Mouse (Mus musculus) liver, embryonic 12.5 days (tissue): ENCODE measurements around the gene Tas2r143. TPM values are rescaled to one million over a fixed set of nuclear protein-coding genes. Genes with fewer than 3 reads are reported as not detected.
A peak's percentile ranks its signal among the peaks of the same experiment; 100 is the strongest.

Source experiments
- ATAC-seq: fragments of 200-750 bp; cut with Nextera tagmentation; 2 replicates; pipeline ENCODE4 v1.8.0; 2017; ENCODE audit warnings: moderate number of reproducible peaks, mild to moderate bottlenecking, moderate library complexity
- H3K27ac ChIP-seq: fragments of 300-500 bp; sonication (generic); 2 replicates; pipeline ENCODE4 v1.5.1; 2016; ENCODE audit warnings: mild to moderate bottlenecking
- H3K27me3 ChIP-seq: fragments of 300-500 bp; sonication (generic); replicated peaks from 2 replicates; pipeline ENCODE4 v1.6.1; 2016; ENCODE audit warnings: mild to moderate bottlenecking, moderate library complexity
- H3K36me3 ChIP-seq: fragments of 300-500 bp; sonication (generic); 2 replicates; pipeline ENCODE4 v1.6.1; 2016; ENCODE audit warnings: mild to moderate bottlenecking, moderate library complexity
- H3K4me1 ChIP-seq: fragments of 300-500 bp; sonication (generic); 2 replicates; pipeline ENCODE4 v1.6.1; 2016
- H3K4me2 ChIP-seq: fragments of 300-500 bp; sonication (generic); 2 replicates; pipeline ENCODE4 v1.6.1; 2016; ENCODE audit warnings: mild to moderate bottlenecking, moderate library complexity
- H3K4me3 ChIP-seq: fragments of 300-500 bp; sonication (generic); 2 replicates; pipeline ENCODE4 v1.5.1; 2016; ENCODE audit warnings: mild to moderate bottlenecking, moderate library complexity
- H3K9ac ChIP-seq: fragments of 300-500 bp; sonication (generic); 2 replicates; pipeline ENCODE4 v1.6.1; 2016; ENCODE audit warnings: mild to moderate bottlenecking, moderate library complexity
- H3K9me3 ChIP-seq: fragments of 300-500 bp; sonication (generic); replicated peaks from 2 replicates; pipeline ENCODE4 v1.6.1; 2016; ENCODE audit warnings: mild to moderate bottlenecking, moderate library complexity
- WGBS: fragments of 180-500 bp; shearing (Covaris S2); methylation state at CpG from one replicate; pipeline ENCODE4 v1.1.7; 2016; ENCODE audit not compliant: insufficient replicate concordance; 5-methylcytosine and 5-hydroxymethylcytosine counted together
- polyA plus RNA-seq: library from polyadenylated mRNA; unstranded; fragments of >200 nt; fragmentation: Nextera tagmentation; extraction: Ambion mirVana; gene quantifications from 2 replicates; pipeline ENCODE4 v1.2.1, GENCODE M21; 2016

Tas2r143 gene
- polyA plus RNA-seq = not detected in 2 replicates

- Histone ChIP-seq H3K27ac (no peak within 1 kb of the TSS), H3K4me3 (no peak within 1 kb of the TSS), H3K27me3 (no peaks in the 10 kb centered on the region), H3K36me3 (no peaks in the 10 kb centered on the region), H3K4me2 (no peak within 1 kb of the TSS), H3K4me1 (no peaks in the 10 kb centered on the region), H3K9me3 (no peaks in the 10 kb centered on the region), H3K9ac (no peak within 1 kb of the TSS)
- ATAC-seq = no peak
- 74% methylated on average over 1 of the region's 1 CpGs for WGBS
Measured at GRCm38 (mm10) chr6:42399938-42400337, at the start of gene Tas2r143. Gene Tas2r143 (plus strand): TSS chr6:42400238.

- Histone ChIP-seq H3K4me2 (peak overlapping the region; percentile 95), H3K27me3 (no peaks in the 10 kb centered on the region), H3K4me3 (peak overlapping the region; percentile 74), H3K9me3 (no peaks in the 10 kb centered on the region), H3K4me1 (peaks cover 67% of the 10 kb centered on the region), H3K9ac (peak overlapping the region; percentile 76), H3K36me3 (peaks cover 29% of the 10 kb centered on the region), H3K27ac (peak overlapping the region; percentile 86)
- 23% methylated on average over 13 of the region's 13 CpGs for WGBS
- no peak for ATAC-seq
Measured at GRCm38 (mm10) chr6:42350968-42351775, 48.9 kb upstream of the Tas2r143 start.

- no peak for ATAC-seq
- Histone ChIP-seq H3K9ac (peak overlapping the region; percentile 76), H3K4me2 (peak overlapping the region; percentile 95), H3K9me3 (no peaks in the 10 kb centered on the region), H3K27me3 (no peaks in the 10 kb centered on the region), H3K4me1 (peaks cover 67% of the 10 kb centered on the region), H3K27ac (peak overlapping the region; percentile 63), H3K36me3 (peaks cover 36% of the 10 kb centered on the region), H3K4me3 (peak overlapping the region; percentile 74)
- WGBS = 35% methylated on average over 7 of the region's 7 CpGs
Measured at GRCm38 (mm10) chr6:42351776-42352485, 48.1 kb upstream of the Tas2r143 start.

DNA sequence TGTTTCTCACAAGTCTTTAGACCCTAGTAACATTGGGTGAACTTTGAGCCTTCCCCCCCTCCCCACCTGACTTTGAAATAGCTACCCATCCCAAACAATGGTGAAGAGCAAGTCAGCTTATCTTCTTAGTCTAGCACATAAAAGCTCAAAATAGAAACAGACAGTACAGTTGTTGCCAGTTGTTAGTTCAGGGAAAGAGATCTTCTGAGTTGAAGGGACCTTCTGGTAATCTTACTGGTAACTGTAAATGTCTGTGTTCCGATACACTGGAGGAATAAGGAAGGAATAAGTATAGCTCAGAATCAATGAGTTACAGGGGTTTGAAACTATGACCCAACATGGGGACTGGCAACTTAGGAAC lies 47.6 kb upstream of the Tas2r143 start:
- Histone ChIP-seq H3K4me2 (peak overlapping the region; percentile 95), H3K9ac (peak overlapping the region; percentile 76; the same call in 1 of the 2 replicates), H3K4me1 (peaks cover 67% of the 10 kb centered on the region), H3K36me3 (peaks cover 42% of the 10 kb centered on the region), H3K9me3 (no peaks in the 10 kb centered on the region), H3K27me3 (no peaks in the 10 kb centered on the region), H3K4me3 (peak overlapping the region; percentile 74), H3K27ac (peak overlapping the region; percentile 63)
- 34% methylated on average over 1 of the region's 1 CpGs for WGBS
- no peak for ATAC-seq

DNA sequence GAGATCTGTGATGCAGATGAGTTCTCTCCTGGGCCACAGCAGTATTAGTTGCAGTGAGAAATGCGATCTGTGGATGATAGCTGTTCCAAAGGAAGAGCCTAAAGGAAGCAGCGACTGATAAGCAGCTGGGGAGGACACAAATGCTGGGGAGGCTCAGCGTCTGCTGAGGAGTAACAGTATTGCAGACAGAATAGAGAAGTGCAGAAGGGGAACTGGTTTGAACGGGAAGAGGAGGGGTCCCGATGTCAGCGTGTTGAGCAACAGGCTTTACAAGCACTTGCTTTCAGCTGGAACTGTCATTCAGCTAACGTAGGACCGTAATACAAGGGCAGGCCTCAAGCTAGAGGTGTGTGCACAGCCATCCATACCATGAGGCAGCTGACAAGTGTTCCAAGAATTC lies 46.9 kb upstream of the Tas2r143 start:
- peaks cover 67% of the 10 kb centered on the region for H3K4me1 ChIP-seq
- H3K4me2 ChIP-seq = peak overlapping the region; percentile 95
- 16% methylated on average over 8 of the region's 8 CpGs for WGBS
- no peaks in the 10 kb centered on the region for H3K9me3 ChIP-seq
- H3K27ac ChIP-seq = peak overlapping the region; percentile 63
- no peaks in the 10 kb centered on the region for H3K27me3 ChIP-seq
- peak overlapping the region; percentile 74; the same call in 1 of the 2 replicates for H3K4me3 ChIP-seq
- H3K36me3 ChIP-seq = peaks cover 49% of the 10 kb centered on the region
- no peak for ATAC-seq
- H3K9ac ChIP-seq = no peak overlapping the region

DNA sequence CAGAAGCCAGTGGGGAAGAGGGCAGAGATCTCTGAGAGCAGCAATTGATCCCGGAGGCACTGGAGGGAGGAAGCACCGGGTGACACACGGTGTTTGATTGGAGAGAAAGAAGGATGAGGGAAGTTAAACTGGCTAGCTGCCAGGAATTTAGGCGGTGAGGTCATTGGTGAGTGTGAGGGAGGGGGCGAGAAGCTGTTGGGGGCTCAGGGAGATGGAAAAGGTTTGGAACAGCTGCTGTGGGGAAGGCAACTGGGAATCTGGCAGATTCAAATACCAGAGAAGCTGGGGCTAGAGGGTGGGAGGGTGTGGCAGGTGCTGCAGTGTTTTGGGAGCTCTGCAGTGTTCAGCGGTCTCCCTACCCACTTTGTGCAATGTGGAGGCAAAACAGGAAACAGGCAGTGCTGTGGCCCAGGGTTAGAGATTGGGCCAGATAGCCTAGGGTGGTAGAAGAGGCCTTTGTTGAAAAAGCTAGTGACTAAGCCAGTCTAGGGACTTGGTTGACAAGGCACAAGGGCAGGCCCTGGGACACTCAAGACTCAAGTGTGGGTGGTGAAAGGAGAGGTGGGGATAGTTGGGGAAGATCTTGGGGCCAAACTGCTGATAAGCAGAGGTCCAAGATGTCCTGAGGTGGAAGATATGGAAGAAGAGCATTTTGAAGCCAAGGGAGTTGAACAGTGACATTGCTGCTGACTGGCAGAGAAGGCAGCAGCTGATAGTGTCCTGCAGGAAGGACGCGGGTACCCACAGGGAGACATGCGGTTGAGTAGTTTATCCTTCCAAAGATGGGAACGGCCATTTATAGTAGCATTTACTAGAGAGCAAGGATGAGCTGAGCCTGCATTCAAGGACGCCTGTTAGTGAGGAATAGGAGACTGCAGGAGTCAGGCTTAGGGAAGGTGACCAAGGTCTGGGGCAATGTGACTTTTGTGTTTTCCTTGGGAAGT lies 45.7 kb upstream of the Tas2r143 start:
- H3K27ac ChIP-seq = peak overlapping the region; percentile 63; the same call in 1 of the 2 replicates
- H3K4me3 ChIP-seq = peak overlapping the region; percentile 21
- no peak for ATAC-seq
- 0 out of 2 replicates have a peak overlapping the region, but pooled peaks have one; percentile 12 for H3K9ac ChIP-seq
- WGBS = 16% methylated on average over 11 of the region's 11 CpGs
- H3K9me3 ChIP-seq = no peaks in the 10 kb centered on the region
- peak overlapping the region; percentile 95 for H3K4me2 ChIP-seq
- peaks cover 60% of the 10 kb centered on the region for H3K36me3 ChIP-seq
- peaks cover 58% of the 10 kb centered on the region for H3K4me1 ChIP-seq
- no peaks in the 10 kb centered on the region for H3K27me3 ChIP-seq

- WGBS = 79% methylated on average over 6 of the region's 6 CpGs
Measured at GRCm38 (mm10) chr6:42355366-42355765, 44.7 kb upstream of the Tas2r143 start.

GRCm38 (mm10) chr6:42355794-42356600 lies 44.0 kb upstream of the Tas2r143 start:
- no peak overlapping the region for H3K27ac ChIP-seq
- H3K4me1 ChIP-seq = peaks cover 43% of the 10 kb centered on the region
- peaks cover 74% of the 10 kb centered on the region for H3K36me3 ChIP-seq
- no peak overlapping the region for H3K4me3 ChIP-seq
- no peak overlapping the region for H3K9ac ChIP-seq
- 84% methylated on average over 13 of the region's 13 CpGs for WGBS
- no peaks in the 10 kb centered on the region for H3K9me3 ChIP-seq
- H3K27me3 ChIP-seq = no peaks in the 10 kb centered on the region
- no peak overlapping the region for H3K4me2 ChIP-seq
- no peak for ATAC-seq

More at GRCm38 (mm10) chr6:42355366-42355765, 44.7 kb upstream of the Tas2r143 start:
- Histone ChIP-seq H3K4me3 (no peak overlapping the region), H3K36me3 (peaks cover 71% of the 10 kb centered on the region), H3K9ac (no peak overlapping the region), H3K9me3 (no peaks in the 10 kb centered on the region), H3K4me2 (0 out of 2 replicates have a peak overlapping the region, but pooled peaks have one; percentile 95), H3K4me1 (peaks cover 50% of the 10 kb centered on the region), H3K27me3 (no peaks in the 10 kb centered on the region), H3K27ac (no peak overlapping the region)
- ATAC-seq = no peak

DNA sequence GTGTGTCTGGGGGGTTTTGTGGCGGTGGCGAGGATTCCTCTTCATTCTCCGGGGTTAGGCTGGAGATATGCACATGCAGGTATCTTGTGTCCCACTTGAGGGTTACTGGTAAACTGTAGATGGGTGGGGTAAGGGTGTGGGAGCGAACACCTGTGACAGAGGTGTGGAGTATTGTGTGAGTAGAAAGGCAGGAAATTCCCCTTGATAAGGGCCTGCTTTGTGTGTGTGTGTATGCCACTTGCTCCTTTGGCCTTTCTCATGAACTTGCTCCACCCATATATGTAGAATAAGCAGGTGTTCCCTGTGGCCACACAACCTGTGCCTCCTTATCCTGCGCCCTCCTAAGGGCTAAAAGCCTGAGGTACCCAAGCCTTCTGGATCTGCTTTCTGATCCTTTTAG lies 43.1 kb upstream of the Tas2r143 start:
- Histone ChIP-seq H3K36me3 (peaks cover 68% of the 10 kb centered on the region), H3K4me1 (peaks cover 34% of the 10 kb centered on the region), H3K4me3 (no peak overlapping the region), H3K27ac (no peak overlapping the region), H3K27me3 (no peaks in the 10 kb centered on the region), H3K9ac (no peak overlapping the region), H3K4me2 (no peak overlapping the region), H3K9me3 (no peaks in the 10 kb centered on the region)
- no peak for ATAC-seq
- 78% methylated on average over 5 of the region's 5 CpGs for WGBS

GRCm38 (mm10) chr6:42357901-42358300 lies 42.1 kb upstream of the Tas2r143 start:
- ATAC-seq = no peak
- Histone ChIP-seq H3K36me3 (peaks cover 62% of the 10 kb centered on the region), H3K27me3 (no peaks in the 10 kb centered on the region), H3K27ac (no peak overlapping the region), H3K4me1 (peaks cover 32% of the 10 kb centered on the region), H3K9ac (no peak overlapping the region), H3K4me2 (no peak overlapping the region), H3K9me3 (no peaks in the 10 kb centered on the region), H3K4me3 (no peak overlapping the region)
- 80% methylated on average over 6 of the region's 6 CpGs for WGBS

- no peak for ATAC-seq
- Histone ChIP-seq H3K4me2 (no peak overlapping the region), H3K27me3 (no peaks in the 10 kb centered on the region), H3K27ac (no peak overlapping the region), H3K9ac (no peak overlapping the region), H3K9me3 (no peaks in the 10 kb centered on the region), H3K4me3 (no peak overlapping the region), H3K36me3 (peaks cover 62% of the 10 kb centered on the region), H3K4me1 (peaks cover 24% of the 10 kb centered on the region)
- 84% methylated on average over 12 of the region's 12 CpGs for WGBS
Measured at GRCm38 (mm10) chr6:42358901-42359300, 41.1 kb upstream of the Tas2r143 start.
